Mouse (Mus musculus) megakaryocyte, embryonic 14.5 days (primary cell): Measurements from ENCODE around the gene Abca13.

Source experiments
- FLI1 ChIP-seq: IDR thresholded peaks from 2 replicates; pipeline ENCODE4 v1.6.1; 2012; ENCODE audit warnings: low read length, inconsistent platforms, mixed read lengths
- GATA1 ChIP-seq: IDR thresholded peaks from 3 replicates; pipeline ENCODE4 v1.6.1; 2012; ENCODE audit warnings: mixed read lengths, low read length, inconsistent platforms, borderline replicate concordance

GRCm38 (mm10) chr11:9146683-9147082 lies 45.1 kb upstream of the Abca13 start:
- TF ChIP-seq GATA1 (no peak), FLI1 (no peak)
